Mouse (Mus musculus) limb, embryonic 15.5 days (tissue): ENCODE results near the gene 2900026A02Rik. TPM values are rescaled to one million over a fixed set of nuclear protein-coding genes. Genes with fewer than 3 reads are reported as not detected.

ENCODE experiments used
- ATAC-seq: fragments of 200-750 bp; cut with Nextera tagmentation; 2 replicates; pipeline ENCODE4 v1.8.0; 2017; ENCODE audit warnings: low read depth, moderate TSS enrichment; ENCODE audit not compliant: insufficient number of reproducible peaks, low FRiP score, low TSS enrichment
- H3K27ac ChIP-seq: fragments of 300-500 bp; sonication (generic); 2 replicates; pipeline ENCODE4 v1.5.1; 2015; ENCODE audit warnings: moderate library complexity, mild to moderate bottlenecking, inconsistent platforms
- H3K27me3 ChIP-seq: fragments of 300-500 bp; sonication (generic); 2 replicates; pipeline ENCODE4 v1.6.1; 2015; ENCODE audit warnings: inconsistent platforms
- H3K36me3 ChIP-seq: fragments of 300-500 bp; sonication (generic); 2 replicates; pipeline ENCODE4 v1.6.1; 2015; ENCODE audit warnings: inconsistent platforms
- H3K4me1 ChIP-seq: fragments of 300-500 bp; sonication (generic); 2 replicates; pipeline ENCODE4 v1.6.1; 2015; ENCODE audit warnings: inconsistent platforms
- H3K4me2 ChIP-seq: fragments of 300-500 bp; sonication (generic); 2 replicates; pipeline ENCODE4 v1.6.1; 2015; ENCODE audit warnings: mild to moderate bottlenecking, inconsistent platforms
- H3K4me3 ChIP-seq: fragments of 300-500 bp; sonication (generic); 2 replicates; pipeline ENCODE4 v1.5.1; 2015; ENCODE audit warnings: mild to moderate bottlenecking, inconsistent platforms
- H3K9ac ChIP-seq: fragments of 300-500 bp; sonication (generic); 2 replicates; pipeline ENCODE4 v1.6.1; 2015; ENCODE audit warnings: inconsistent platforms
- H3K9me3 ChIP-seq: fragments of 300-500 bp; sonication (generic); 2 replicates; pipeline ENCODE4 v1.6.1; 2016; ENCODE audit warnings: inconsistent platforms
- WGBS: fragments of 180-500 bp; shearing (Covaris S2); methylation state at CpG from one replicate; pipeline ENCODE4 v1.1.7; 2015; 5-methylcytosine and 5-hydroxymethylcytosine counted together
- polyA plus RNA-seq: library from polyadenylated mRNA; unstranded; fragments of >200 nt; fragmentation: Nextera tagmentation; extraction: Ambion mirVana; gene quantifications from 2 replicates; pipeline ENCODE4 v1.2.1, GENCODE M21; 2015

The 2900026A02Rik gene
- polyA plus RNA-seq, 1 experiment from 2014 or later: 14.2 TPM

DNA sequence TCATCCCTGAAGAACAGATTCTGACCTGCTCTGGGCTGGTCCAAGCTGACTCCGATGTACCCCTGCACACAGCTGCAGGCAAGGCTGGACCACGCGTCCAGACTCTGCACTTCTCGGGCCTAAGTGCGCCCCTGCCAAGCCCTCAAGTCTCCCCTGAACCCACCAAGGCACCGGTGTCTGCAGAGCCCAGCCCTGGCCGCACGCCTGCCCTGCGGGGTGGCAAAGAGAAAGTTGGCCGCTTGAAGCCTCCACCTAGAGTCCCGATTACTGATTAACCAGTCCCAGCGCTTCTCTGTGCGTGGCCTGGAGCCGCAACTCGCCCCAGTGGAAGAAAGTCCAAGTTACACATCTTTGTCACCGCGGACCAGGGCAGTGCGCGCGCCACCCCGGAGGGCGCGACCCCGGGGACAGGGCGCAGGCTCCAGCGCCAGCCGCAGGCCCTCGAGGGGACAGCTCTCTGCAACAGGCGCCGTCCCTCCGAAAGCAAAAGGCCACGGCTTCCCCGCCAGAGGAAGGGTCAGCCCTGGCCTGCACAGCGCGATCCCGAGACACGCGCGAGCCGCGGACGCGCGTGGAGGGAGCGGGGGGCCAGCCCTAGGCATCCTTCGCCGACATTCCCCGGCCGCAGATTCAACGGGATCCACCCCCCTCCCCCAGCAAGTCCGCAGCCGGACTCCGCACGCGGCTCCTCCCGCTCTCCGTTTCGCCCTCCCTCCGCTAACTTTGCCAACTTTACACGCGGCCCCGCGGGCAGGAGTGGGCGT is 471 bp downstream of the 2900026A02Rik start:
- peak overlapping the region; percentile 39 for H3K9ac ChIP-seq
- H3K9me3 ChIP-seq: no peaks in the 10 kb centered on the region
- 0 out of 2 replicates have a peak, but pooled peaks have one; percentile 21 for ATAC-seq
- H3K4me3 ChIP-seq: peak overlapping the region; percentile 59
- H3K4me1 ChIP-seq: peaks cover 21% of the 10 kb centered on the region
- no peak overlapping the region for H3K27ac ChIP-seq
- H3K4me2 ChIP-seq: peak overlapping the region; percentile 99
- H3K36me3 ChIP-seq: no peaks in the 10 kb centered on the region
- H3K27me3 ChIP-seq: peaks cover 28% of the 10 kb centered on the region
- WGBS: 2% methylated on average over 63 of the region's 64 CpGs

DNA sequence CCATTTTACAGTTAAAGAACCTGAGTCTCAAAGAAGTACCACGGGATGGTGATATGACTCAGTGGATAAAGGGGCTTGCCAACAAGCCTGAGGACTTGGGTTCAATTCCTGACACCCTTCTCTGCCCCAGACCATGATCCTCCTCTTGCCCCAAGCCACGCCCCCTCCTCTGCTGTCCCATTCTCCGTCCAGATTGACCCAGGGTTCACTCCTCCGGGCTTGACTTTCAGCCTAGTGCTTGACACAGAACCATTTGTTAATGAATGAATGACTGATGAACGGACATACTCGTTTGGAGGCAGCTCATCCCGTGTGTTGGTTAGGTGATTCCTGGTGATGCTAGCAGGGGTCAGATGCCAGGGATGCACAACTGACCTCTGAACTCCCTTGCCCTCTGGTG is 1.2 kb downstream of the 2900026A02Rik start:
- ATAC-seq: no peak
- WGBS: 64% methylated on average over 7 of the region's 7 CpGs
- H3K27ac ChIP-seq: no peak overlapping the region
- H3K4me3 ChIP-seq: 0 out of 2 replicates have a peak overlapping the region, but pooled peaks have one; percentile 59
- H3K4me1 ChIP-seq: peaks cover 19% of the 10 kb centered on the region
- no peaks in the 10 kb centered on the region for H3K36me3 ChIP-seq
- H3K27me3 ChIP-seq: peaks cover 28% of the 10 kb centered on the region
- H3K9me3 ChIP-seq: no peaks in the 10 kb centered on the region
- no peak overlapping the region for H3K9ac ChIP-seq
- H3K4me2 ChIP-seq: no peak overlapping the region

GRCm38 (mm10) chr5:113219450-113219849 is 1.6 kb downstream of the 2900026A02Rik start:
- Histone ChIP-seq H3K4me2 (no peak overlapping the region), H3K4me1 (peaks cover 19% of the 10 kb centered on the region), H3K9ac (no peak overlapping the region), H3K27me3 (peaks cover 28% of the 10 kb centered on the region), H3K9me3 (no peaks in the 10 kb centered on the region), H3K27ac (no peak overlapping the region), H3K36me3 (no peaks in the 10 kb centered on the region), H3K4me3 (no peak overlapping the region)
- no peak for ATAC-seq
- WGBS: 66% methylated on average over 6 of the region's 6 CpGs

- WGBS: 64% methylated on average over 17 of the region's 17 CpGs
Observed at GRCm38 (mm10) chr5:113218617-113219235, 2.3 kb downstream of the 2900026A02Rik start.

GRCm38 (mm10) chr5:113217076-113217475 is 4.0 kb downstream of the 2900026A02Rik start:
- 67% methylated on average over 12 of the region's 12 CpGs for WGBS
- H3K4me1 ChIP-seq: peaks cover 21% of the 10 kb centered on the region
- no peak overlapping the region for H3K4me2 ChIP-seq
- no peak overlapping the region for H3K4me3 ChIP-seq
- H3K9ac ChIP-seq: no peak overlapping the region
- H3K9me3 ChIP-seq: no peaks in the 10 kb centered on the region
- no peak for ATAC-seq
- H3K36me3 ChIP-seq: no peaks in the 10 kb centered on the region
- no peak overlapping the region for H3K27ac ChIP-seq
- H3K27me3 ChIP-seq: peaks cover 28% of the 10 kb centered on the region

More at GRCm38 (mm10) chr5:113218617-113219235, 2.3 kb downstream of the 2900026A02Rik start:
- no peak overlapping the region for H3K27ac ChIP-seq
- H3K27me3 ChIP-seq: peaks cover 28% of the 10 kb centered on the region
- H3K9me3 ChIP-seq: no peaks in the 10 kb centered on the region
- H3K4me1 ChIP-seq: peaks cover 21% of the 10 kb centered on the region
- no peak overlapping the region for H3K9ac ChIP-seq
- no peak for ATAC-seq
- H3K4me3 ChIP-seq: no peak overlapping the region
- no peak overlapping the region for H3K4me2 ChIP-seq
- H3K36me3 ChIP-seq: no peaks in the 10 kb centered on the region

- H3K4me2 ChIP-seq: no peak overlapping the region
- H3K27me3 ChIP-seq: peaks cover 28% of the 10 kb centered on the region
- H3K9me3 ChIP-seq: no peaks in the 10 kb centered on the region
- H3K4me3 ChIP-seq: no peak overlapping the region
- ATAC-seq: no peak
- H3K4me1 ChIP-seq: peaks cover 21% of the 10 kb centered on the region
- H3K9ac ChIP-seq: no peak overlapping the region
- H3K27ac ChIP-seq: 0 out of 2 replicates have a peak overlapping the region, but pooled peaks have one; percentile 7
- no peaks in the 10 kb centered on the region for H3K36me3 ChIP-seq
- 59% methylated on average over 14 of the region's 14 CpGs for WGBS
Observed at GRCm38 (mm10) chr5:113216328-113216960, 4.6 kb downstream of the 2900026A02Rik start.

DNA sequence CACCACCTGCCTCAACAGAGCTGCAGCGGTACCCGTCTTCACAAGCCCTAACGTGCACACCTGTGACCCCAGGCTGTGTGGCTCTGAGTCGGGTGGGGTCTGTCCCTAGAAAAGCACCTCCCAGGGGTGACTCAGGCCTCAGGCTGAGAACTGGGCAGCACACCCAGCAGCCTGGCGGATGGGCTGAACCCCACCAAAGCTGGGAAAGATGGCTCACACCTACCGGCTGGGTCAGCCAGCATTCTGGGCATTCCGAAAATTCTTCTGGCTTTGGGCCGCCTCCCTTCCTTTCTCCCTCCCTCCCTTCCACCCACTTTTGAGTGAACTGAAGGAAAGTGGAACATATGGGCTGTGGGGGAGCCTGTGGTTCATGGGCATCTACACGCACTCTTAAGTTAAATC is 5.4 kb downstream of the 2900026A02Rik start:
- peaks cover 21% of the 10 kb centered on the region for H3K27me3 ChIP-seq
- WGBS: 55% methylated on average over 9 of the region's 9 CpGs
- H3K4me3 ChIP-seq: no peak overlapping the region
- ATAC-seq: no peak
- H3K36me3 ChIP-seq: no peaks in the 10 kb centered on the region
- H3K4me2 ChIP-seq: no peak overlapping the region
- H3K9ac ChIP-seq: no peak overlapping the region
- H3K27ac ChIP-seq: no peak overlapping the region
- peaks cover 17% of the 10 kb centered on the region for H3K4me1 ChIP-seq
- no peaks in the 10 kb centered on the region for H3K9me3 ChIP-seq

DNA sequence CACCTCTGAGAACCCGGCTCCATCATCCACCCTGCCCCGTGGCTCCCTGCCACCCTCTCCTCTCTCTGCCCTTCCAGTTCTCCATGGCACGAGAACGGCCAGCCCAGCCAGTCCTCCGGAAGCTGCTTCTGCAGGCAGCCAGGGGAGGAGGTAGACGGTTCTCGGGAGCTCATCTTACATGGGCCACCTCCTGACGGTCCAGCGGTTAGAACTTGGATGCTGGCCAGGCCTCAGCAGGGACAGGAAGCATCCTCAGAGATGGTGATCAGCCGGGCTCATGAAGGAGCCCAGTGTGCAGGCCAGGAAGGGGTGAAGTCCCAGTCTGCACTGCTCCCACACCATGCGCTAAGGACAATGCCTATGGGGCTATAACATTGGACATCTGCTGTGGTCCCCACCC is 6.6 kb downstream of the 2900026A02Rik start:
- no peaks in the 10 kb centered on the region for H3K36me3 ChIP-seq
- 49% methylated on average over 11 of the region's 11 CpGs for WGBS
- no peak overlapping the region for H3K27ac ChIP-seq

GRCm38 (mm10) chr5:113214041-113214440 is 7.0 kb downstream of the 2900026A02Rik start:
- Histone ChIP-seq H3K4me3 (no peak overlapping the region), H3K4me2 (no peak overlapping the region), H3K9me3 (no peaks in the 10 kb centered on the region), H3K27ac (0 out of 2 replicates have a peak overlapping the region, but pooled peaks have one; percentile 34), H3K9ac (no peak overlapping the region), H3K4me1 (peaks cover 27% of the 10 kb centered on the region), H3K36me3 (no peaks in the 10 kb centered on the region), H3K27me3 (peaks cover 5% of the 10 kb centered on the region)
- no peak for ATAC-seq
- WGBS: 83% methylated on average over 8 of the region's 8 CpGs

More for the DNA sequence above, 6.6 kb downstream of the 2900026A02Rik start:
- Histone ChIP-seq H3K9me3 (no peaks in the 10 kb centered on the region), H3K9ac (no peak overlapping the region), H3K4me2 (no peak overlapping the region), H3K4me3 (no peak overlapping the region), H3K4me1 (peaks cover 23% of the 10 kb centered on the region), H3K27me3 (peaks cover 9% of the 10 kb centered on the region)
- no peak for ATAC-seq

GRCm38 (mm10) chr5:113212156-113212835 is 8.7 kb downstream of the 2900026A02Rik start:
- Histone ChIP-seq H3K4me3 (no peak overlapping the region), H3K9me3 (no peaks in the 10 kb centered on the region), H3K27me3 (no peaks in the 10 kb centered on the region), H3K9ac (no peak overlapping the region), H3K27ac (no peak overlapping the region), H3K4me1 (peaks cover 41% of the 10 kb centered on the region), H3K4me2 (no peak overlapping the region), H3K36me3 (no peaks in the 10 kb centered on the region)
- WGBS: 82% methylated on average over 10 of the region's 10 CpGs
- no peak for ATAC-seq

GRCm38 (mm10) chr5:113210314-113210713 is 10.7 kb downstream of the 2900026A02Rik start:
- Histone ChIP-seq H3K27me3 (no peaks in the 10 kb centered on the region), H3K27ac (peak overlapping the region; percentile 47; the same call in 1 of the 2 replicates), H3K4me3 (no peak overlapping the region), H3K4me2 (no peak overlapping the region), H3K36me3 (no peaks in the 10 kb centered on the region), H3K9me3 (no peaks in the 10 kb centered on the region), H3K4me1 (peaks cover 35% of the 10 kb centered on the region), H3K9ac (no peak overlapping the region)
- 76% methylated on average over 6 of the region's 6 CpGs for WGBS
- no peak for ATAC-seq
